Mouse (Mus musculus) left cerebral cortex, adult 2 months (tissue): ENCODE results near the gene Socs7. TPM values are rescaled to one million over a fixed set of nuclear protein-coding genes. Genes with fewer than 3 reads are reported as not detected.
A peak's percentile ranks its signal among the peaks of the same experiment; 100 is the strongest.
"Not testable (repeated sequence)": the region's sequence is repeated elsewhere in the genome, so short reads cannot be mapped to it uniquely, and the experiment has no call there.

Experiments
- DNase-seq, 2 experiments: peaks; one replicate each; pipeline ENCODE4 v3.0.0; 2021 to 2022; ENCODE audit warnings: low spot score in 2 of 2, mixed read lengths in 1 of 2; ENCODE audit errors: extremely low spot score in 1 of 2
- H3K27ac ChIP-seq: fragments of 200-600 bp; 2 replicates; pipeline ENCODE4 v1.8.1; 2022
- H3K4me3 ChIP-seq: fragments of 200-600 bp; 2 replicates; pipeline ENCODE4 v1.8.1; 2022
- CTCF ChIP-seq: fragments of 200-600 bp; IDR thresholded peaks from 2 replicates; pipeline ENCODE4 v1.8.1; 2022; ENCODE audit warnings: antibody characterized with exemption, mild to moderate bottlenecking, moderate library complexity
- intact Hi-C: fragments of 180-260 bp; cut with DNase I; formaldehyde crosslinking; loops from one replicate; pipeline ENCODE4 v1.15.1; 2025
- long read RNA-seq, 2 experiments: library from polyadenylated mRNA; stranded (forward); transcript quantifications; one replicate each; pipeline ENCODE4 v2.0.0; 2021; ENCODE audit warnings: borderline mapping rate in 2 of 2
- total RNA-seq, 2 experiments: library from RNA; stranded (reverse); gene quantifications; 2 replicates each; pipeline ENCODE4 v1.2.3; 2021

Gene Socs7
- 10 to 100 TPM; 87.2 to 91.9 TPM for total RNA-seq
- long read RNA-seq, experiment 1, full-length matches to known transcripts: 10 of 30 reads
- long read RNA-seq, experiment 1, partial matches to known transcripts: 14 of 30 reads
- long read RNA-seq, experiment 1, other reads (novel, unspliced or antisense): 6 of 30 reads
- long read RNA-seq, experiment 2, full-length matches to known transcripts: 13 of 38 reads
- long read RNA-seq, experiment 2, partial matches to known transcripts: 2 of 38 reads
- long read RNA-seq, experiment 2, other reads (novel, unspliced or antisense): 23 of 38 reads

GRCm38 (mm10) chr11:97361948-97362648 lies at the start of gene Socs7:
TSS of gene Socs7 (plus strand) at chr11:97362551.
- Histone ChIP-seq H3K4me3 (peak within 1 kb of the TSS; percentile 97), H3K27ac (peak within 1 kb of the TSS; percentile 94)
- intact Hi-C loops: loop anchor here (2.0 to 10.0 kb wide), 3 partner anchors 39 to 263 kb away; partner anchors contain the start of gene Epop
- no peak for TF ChIP-seq CTCF
- peak; percentile 94 for DNase-seq

- H3K27ac ChIP-seq, DNase-seq, H3K4me3 ChIP-seq: not testable (repeated sequence)
- intact Hi-C loops: loop anchor here (10.0 kb wide), 1 partner anchor 238 kb away; no protein-coding TSS in a partner anchor
Measured at GRCm38 (mm10) chr11:97312871-97313270, 49.5 kb upstream of the Socs7 start.

- intact Hi-C loops: loop anchor here (10.0 kb wide), 1 partner anchor 239 kb away; no protein-coding TSS in a partner anchor
Measured at GRCm38 (mm10) chr11:97314110-97314509, 48.2 kb upstream of the Socs7 start.

GRCm38 (mm10) chr11:97314751-97315503 lies 47.4 kb upstream of the Socs7 start:
- DNase-seq: no peak
- Histone ChIP-seq H3K27ac (peak overlapping the region; percentile 93), H3K4me3 (peak overlapping the region; percentile 79)
- TF ChIP-seq CTCF: no peak
- intact Hi-C loops: loop anchor here (1.0 to 10.0 kb wide), 4 partner anchors 35 to 240 kb away; partner anchors contain the start of genes Kpnb1 and Npepps

More at GRCm38 (mm10) chr11:97314110-97314509, 48.2 kb upstream of the Socs7 start:
- TF ChIP-seq CTCF: peak; percentile 33
- Histone ChIP-seq H3K4me3 (no peak overlapping the region), H3K27ac (no peak overlapping the region)
- DNase-seq: no peak

GRCm38 (mm10) chr11:97315504-97316503 lies 46.5 kb upstream of the Socs7 start, which contains the start of gene Mrpl45:
TSS of gene Mrpl45 (plus strand) at chr11:97315716.
- peak; percentile 99 for DNase-seq
- Histone ChIP-seq H3K4me3 (peak within 1 kb of the TSS; percentile 79), H3K27ac (peak within 1 kb of the TSS; percentile 93)
- intact Hi-C loops: loop anchor here (1.0 to 10.0 kb wide), 4 partner anchors 36 to 241 kb away; partner anchors contain the start of genes Kpnb1 and Npepps
- TF ChIP-seq CTCF: no peak

GRCm38 (mm10) chr11:97321197-97321596 lies 41.2 kb upstream of the Socs7 start:
- intact Hi-C loops: no loop called here
- H3K4me3 ChIP-seq: no peak overlapping the region
- no peak overlapping the region for H3K27ac ChIP-seq
- no peak for TF ChIP-seq CTCF
- DNase-seq: no peak

- H3K27ac ChIP-seq, H3K4me3 ChIP-seq, intact Hi-C loops, DNase-seq: not testable (repeated sequence)
Measured at GRCm38 (mm10) chr11:97321894-97322600, 40.3 kb upstream of the Socs7 start.

- peak; percentile 38 for TF ChIP-seq CTCF
- no peak for DNase-seq
- Histone ChIP-seq H3K27ac (no peak overlapping the region), H3K4me3 (no peak overlapping the region)
- intact Hi-C loops: loop anchor here (5.0 kb wide), 1 partner anchor 128 kb away; no protein-coding TSS in a partner anchor
Measured at GRCm38 (mm10) chr11:97325224-97325623, 37.1 kb upstream of the Socs7 start.

GRCm38 (mm10) chr11:97328148-97328547 lies 34.2 kb upstream of the Socs7 start:
- Histone ChIP-seq H3K4me3 (no peak overlapping the region), H3K27ac (no peak overlapping the region)
- peak; percentile 47 to 70 for DNase-seq
- TF ChIP-seq CTCF: peak; percentile 91
- intact Hi-C loops: loop anchor here (5.0 kb wide), 1 partner anchor 131 kb away; no protein-coding TSS in a partner anchor

GRCm38 (mm10) chr11:97330315-97330714 lies 32.0 kb upstream of the Socs7 start:
- Histone ChIP-seq H3K27ac (no peak overlapping the region), H3K4me3 (no peak overlapping the region)
- intact Hi-C loops: no loop called here
- no peak for DNase-seq
- TF ChIP-seq CTCF: no peak
